Mouse (Mus musculus): ENCODE data around the gene Mesd.

The Mesd gene

GRCm38 (mm10) chr7:83913405-83913932, 29.2 kb downstream of the Mesd start:
- DNase-seq (ENCODE audit: low spot score) = no peak

- DNase-seq (ENCODE audit: low spot score) = no peak
Measured at GRCm38 (mm10) chr7:83913995-83914394, 29.7 kb downstream of the Mesd start.

GRCm38 (mm10) chr7:83914566-83914965, 30.3 kb downstream of the Mesd start:
- peak; percentile 63 for DNase-seq (ENCODE audit: low spot score)

GRCm38 (mm10) chr7:83920241-83920640, 36.0 kb downstream of the Mesd start:
- DNase-seq (ENCODE audit: low spot score) = no peak

- DNase-seq (ENCODE audit: low spot score) = no peak
Measured at GRCm38 (mm10) chr7:83921637-83922036, 37.4 kb downstream of the Mesd start.

- no peak for DNase-seq (ENCODE audit: low spot score)
Measured at GRCm38 (mm10) chr7:83939017-83939721, 54.9 kb downstream of the Mesd start.

- DNase-seq (ENCODE audit: low spot score) = no peak
Measured at GRCm38 (mm10) chr7:83940136-83940535, 55.9 kb downstream of the Mesd start.

GRCm38 (mm10) chr7:83941701-83942101, 57.4 kb downstream of the Mesd start:
- peak; percentile 8 for DNase-seq (ENCODE audit: low spot score)

GRCm38 (mm10) chr7:83948743-83949142, 64.5 kb downstream of the Mesd start:
- no peak for DNase-seq (ENCODE audit: low spot score)

- no peak for DNase-seq (ENCODE audit: low spot score)
Measured at GRCm38 (mm10) chr7:83949662-83950061, 65.4 kb downstream of the Mesd start.
